Mouse (Mus musculus) ovary, postnatal 14 days (tissue): Measurements from ENCODE around the gene Ptn.
"Not testable (repeated sequence)": the region's sequence is repeated elsewhere in the genome, so short reads cannot be mapped to it uniquely, and the experiment has no call there.

Source experiments
- DNase-seq: peaks from one replicate; pipeline ENCODE4 v3.0.0; 2022; ENCODE audit warnings: low spot score

The Ptn gene

GRCm38 (mm10) chr6:36755001-36755885, 54.8 kb downstream of the Ptn start:
- no peak for DNase-seq

- no peak for DNase-seq
Measured at GRCm38 (mm10) chr6:36752887-36753286, 57.1 kb downstream of the Ptn start.

GRCm38 (mm10) chr6:36739811-36740210, 70.2 kb downstream of the Ptn start:
- DNase-seq: no peak

- DNase-seq: no peak
Measured at GRCm38 (mm10) chr6:36736763-36737162, 73.3 kb downstream of the Ptn start.

- DNase-seq: not testable (repeated sequence)
Measured at GRCm38 (mm10) chr6:36735622-36736021, 74.4 kb downstream of the Ptn start.

GRCm38 (mm10) chr6:36729811-36730210, 80.2 kb downstream of the Ptn start:
- not testable (repeated sequence) for DNase-seq

GRCm38 (mm10) chr6:36728079-36728478, 81.9 kb downstream of the Ptn start:
- no peak for DNase-seq

GRCm38 (mm10) chr6:36725509-36726160, 84.4 kb downstream of the Ptn start:
- no peak for DNase-seq

- peak; percentile 6 for DNase-seq
Measured at GRCm38 (mm10) chr6:36722769-36723549, 87.1 kb downstream of the Ptn start.

- no peak for DNase-seq
Measured at GRCm38 (mm10) chr6:36713329-36713728, 96.7 kb downstream of the Ptn start.

GRCm38 (mm10) chr6:36695481-36695880, 114.5 kb downstream of the Ptn start:
- DNase-seq: no peak

- DNase-seq: peak; percentile 41
Measured at GRCm38 (mm10) chr6:36691497-36691896, 118.5 kb downstream of the Ptn start.

- no peak for DNase-seq
Measured at GRCm38 (mm10) chr6:36690941-36691340, 119.1 kb downstream of the Ptn start.

- DNase-seq: peak; percentile 2
Measured at GRCm38 (mm10) chr6:36676710-36677691, 133.0 kb downstream of the Ptn start.

GRCm38 (mm10) chr6:36672399-36673221, 137.4 kb downstream of the Ptn start:
- no peak for DNase-seq

GRCm38 (mm10) chr6:36671274-36671673, 138.7 kb downstream of the Ptn start:
- no peak for DNase-seq
